Mouse (Mus musculus): ENCODE results near the gene Dop1b. TPM values are rescaled to one million over a fixed set of nuclear protein-coding genes. Genes with fewer than 3 reads are reported as not detected.
"Not testable (repeated sequence)": the region's sequence is repeated elsewhere in the genome, so short reads cannot be mapped to it uniquely, and the experiment has no call there.

Gene Dop1b
- polyA plus RNA-seq, 2 experiments = 11.6 to 11.8 TPM

DNA sequence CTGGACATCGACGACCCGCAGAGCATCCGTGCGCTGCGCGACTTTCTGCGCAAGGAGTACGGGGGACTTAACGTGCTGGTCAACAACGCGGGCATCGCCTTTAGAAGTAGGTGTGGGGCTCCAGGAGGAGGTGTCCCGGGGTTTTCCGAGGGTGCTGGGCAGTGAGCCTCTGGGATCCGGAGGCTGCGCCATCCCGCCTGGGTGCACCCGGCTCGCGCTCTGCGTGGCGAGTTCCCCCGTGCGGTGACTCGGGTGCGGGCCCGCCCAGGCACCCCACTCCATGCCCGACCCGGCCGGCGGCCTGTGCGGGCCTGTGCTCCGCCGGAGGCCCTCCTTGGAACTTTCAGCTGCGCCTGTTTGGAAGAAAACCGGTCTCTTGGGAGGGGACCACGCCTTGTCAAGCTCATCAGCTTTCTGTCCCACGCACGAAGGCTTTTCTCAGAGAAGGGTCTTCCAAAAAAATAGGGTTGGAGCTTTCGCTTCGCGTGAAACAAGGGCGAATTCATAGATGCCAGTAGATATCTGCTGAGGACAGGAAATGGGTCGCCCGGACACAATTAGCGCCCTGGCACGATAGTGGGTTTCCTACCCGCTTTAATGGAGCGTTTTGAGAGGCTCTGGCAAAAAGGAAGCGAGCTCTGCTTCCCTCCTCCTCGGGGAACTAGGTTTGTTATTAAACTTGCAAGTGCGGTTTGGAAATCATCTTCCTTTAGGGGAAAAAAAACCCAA, 28.0 kb upstream of the Dop1b start:
- H3K27me3 ChIP-seq (ENCODE audit: control insufficient read depth, insufficient read depth, low read length) = peaks cover 50% of the 10 kb centered on the region
- no peaks in the 10 kb centered on the region for H3K36me3 ChIP-seq (replicated peaks; ENCODE audit: control insufficient read depth, insufficient read depth, low read depth)
- H3K4me2 ChIP-seq (ENCODE audit: low read depth) = peak overlapping the region; percentile 43
- no peaks in the 10 kb centered on the region for H3K4me1 ChIP-seq (replicated peaks; ENCODE audit: control insufficient read depth in 2 of 2, insufficient read depth in 2 of 2, low read length in 1 of 2)
- no peak overlapping the region for H3K9ac ChIP-seq (replicated peaks)
- under 1% methylated on average over 53 of the region's 53 CpGs for WGBS (ENCODE audit: insufficient replicate concordance)
- no peaks in the 10 kb centered on the region for H3K9me3 ChIP-seq (ENCODE audit: control insufficient read depth, low read length)
- peak overlapping the region; percentile 10 to 17; a peak in 3 of 4 replicates for H3K4me3 ChIP-seq (ENCODE audit: insufficient read depth in 1 of 2, low read depth in 2 of 2, low read length in 2 of 2)
- TF ChIP-seq CTCF (IDR thresholded peaks at IDR 0.05; ENCODE audit: low read depth) (no peak), EP300 (IDR thresholded peaks at IDR 0.05; ENCODE audit: low read depth) (no peak)
- DNase-seq (ENCODE audit: low read depth in 3 of 3, low spot score in 3 of 3) (no peak), ATAC-seq (ENCODE audit: insufficient read depth) (no peak)
- H3K27ac ChIP-seq = no peak overlapping the region

DNA sequence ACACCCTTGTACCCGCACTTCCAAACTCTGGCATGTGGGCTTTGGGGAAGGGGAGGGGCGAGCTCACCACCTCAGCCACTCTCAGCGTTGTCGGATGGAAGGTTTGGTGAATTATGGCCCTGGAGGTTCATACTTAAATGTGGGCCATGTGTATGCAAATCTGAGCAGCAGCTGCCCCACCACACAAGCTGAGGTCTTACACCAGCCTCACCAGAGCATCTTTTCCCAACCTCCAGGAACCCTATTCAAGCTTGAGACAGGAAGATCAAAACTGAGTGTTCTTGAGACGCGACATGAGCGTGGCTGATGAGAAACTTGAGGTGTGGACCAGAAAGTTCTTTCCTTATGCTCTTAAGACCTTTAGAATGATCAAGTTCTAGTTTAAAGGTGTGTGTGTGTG, 27.3 kb upstream of the Dop1b start:
- ATAC-seq (ENCODE audit: insufficient read depth) (no peak), DNase-seq (ENCODE audit: low read depth in 3 of 3, low spot score in 3 of 3) (no peak)
- H3K4me2 ChIP-seq (ENCODE audit: low read depth) = no peak overlapping the region
- H3K27me3 ChIP-seq (ENCODE audit: control insufficient read depth, insufficient read depth, low read length) = peaks cover 50% of the 10 kb centered on the region
- WGBS (ENCODE audit: insufficient replicate concordance) = 30% methylated on average over 7 of the region's 7 CpGs
- no peaks in the 10 kb centered on the region for H3K4me1 ChIP-seq (replicated peaks; ENCODE audit: control insufficient read depth in 2 of 2, insufficient read depth in 2 of 2, low read length in 1 of 2)
- no peak overlapping the region for H3K9ac ChIP-seq (replicated peaks)
- H3K36me3 ChIP-seq (replicated peaks; ENCODE audit: control insufficient read depth, insufficient read depth, low read depth) = no peaks in the 10 kb centered on the region
- H3K27ac ChIP-seq = no peak overlapping the region
- no peak overlapping the region for H3K4me3 ChIP-seq (ENCODE audit: insufficient read depth in 1 of 2, low read depth in 2 of 2, low read length in 2 of 2)
- no peaks in the 10 kb centered on the region for H3K9me3 ChIP-seq (ENCODE audit: control insufficient read depth, low read length)
- TF ChIP-seq CTCF (IDR thresholded peaks at IDR 0.05; ENCODE audit: low read depth) (no peak), EP300 (IDR thresholded peaks at IDR 0.05; ENCODE audit: low read depth) (no peak)

DNA sequence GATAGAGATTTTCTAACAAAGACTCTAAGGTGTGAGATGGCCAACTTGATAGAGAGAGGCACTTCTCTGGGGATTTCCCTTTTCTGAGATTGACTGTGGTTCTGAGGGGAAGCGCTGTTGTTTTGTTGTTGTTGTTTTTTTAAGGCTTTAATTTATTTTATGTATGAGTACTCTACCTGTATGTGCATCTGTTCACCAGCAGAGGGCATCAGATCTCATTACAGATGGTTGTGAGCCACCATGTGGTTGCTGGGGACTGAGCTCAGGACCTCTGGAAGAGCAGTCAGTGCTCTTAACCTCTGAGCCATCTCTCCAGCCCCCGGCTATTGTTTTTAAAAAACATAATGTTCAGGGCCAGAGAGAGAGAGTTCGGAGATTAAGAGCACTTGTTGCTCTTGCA, 25.9 kb upstream of the Dop1b start:
- peaks cover 49% of the 10 kb centered on the region for H3K27me3 ChIP-seq (ENCODE audit: control insufficient read depth, insufficient read depth, low read length)
- ATAC-seq (ENCODE audit: insufficient read depth); H3K4me3 ChIP-seq (ENCODE audit: insufficient read depth in 1 of 2, low read depth in 2 of 2, low read length in 2 of 2); H3K4me1 ChIP-seq (replicated peaks; ENCODE audit: control insufficient read depth in 2 of 2, insufficient read depth in 2 of 2, low read length in 1 of 2); DNase-seq (ENCODE audit: low read depth in 3 of 3, low spot score in 3 of 3); H3K9me3 ChIP-seq (ENCODE audit: control insufficient read depth, low read length); H3K36me3 ChIP-seq (replicated peaks; ENCODE audit: control insufficient read depth, insufficient read depth, low read depth); H3K9ac ChIP-seq (replicated peaks); H3K4me2 ChIP-seq (ENCODE audit: low read depth); H3K27ac ChIP-seq: not testable (repeated sequence)
- WGBS (ENCODE audit: insufficient replicate concordance) = 76% methylated on average over 3 of the region's 3 CpGs
- peak; percentile 51 for TF ChIP-seq CTCF (IDR thresholded peaks at IDR 0.05; ENCODE audit: low read depth)

DNA sequence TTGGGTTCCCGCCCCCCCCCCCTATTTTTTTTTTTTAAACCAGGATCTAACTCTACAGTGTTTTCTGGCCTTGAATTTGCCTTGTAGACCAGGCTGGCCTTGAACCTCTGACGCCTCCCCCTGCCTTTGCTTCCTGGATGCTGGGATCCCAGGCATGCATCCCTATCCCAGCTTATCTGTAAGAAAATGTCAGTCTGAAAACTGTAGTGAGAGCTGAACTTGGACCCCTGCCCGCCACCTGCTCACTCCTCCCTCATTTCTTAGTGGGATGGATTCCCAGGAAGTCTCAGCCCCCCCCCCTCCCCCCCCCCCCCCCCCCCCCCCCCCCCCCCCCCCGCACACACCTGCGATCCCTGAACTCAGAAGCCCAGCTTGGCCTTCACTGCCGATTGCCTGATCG, 25.3 kb upstream of the Dop1b start:
- Histone ChIP-seq H3K36me3 (replicated peaks; ENCODE audit: control insufficient read depth, insufficient read depth, low read depth) (no peaks in the 10 kb centered on the region), H3K4me1 (replicated peaks; ENCODE audit: control insufficient read depth in 2 of 2, insufficient read depth in 2 of 2, low read length in 1 of 2) (no peaks in the 10 kb centered on the region), H3K4me3 (ENCODE audit: insufficient read depth in 1 of 2, low read depth in 2 of 2, low read length in 2 of 2) (no peak overlapping the region), H3K27me3 (ENCODE audit: control insufficient read depth, insufficient read depth, low read length) (peaks cover 43% of the 10 kb centered on the region), H3K4me2 (ENCODE audit: low read depth) (no peak overlapping the region), H3K27ac (no peak overlapping the region), H3K9me3 (ENCODE audit: control insufficient read depth, low read length) (no peaks in the 10 kb centered on the region), H3K9ac (replicated peaks) (no peak overlapping the region)
- ATAC-seq (ENCODE audit: insufficient read depth) (no peak), DNase-seq (ENCODE audit: low read depth in 3 of 3, low spot score in 3 of 3) (no peak)
- TF ChIP-seq CTCF (IDR thresholded peaks at IDR 0.05; ENCODE audit: low read depth) = no peak
- no peak for TF ChIP-seq EP300 (IDR thresholded peaks at IDR 0.05; ENCODE audit: low read depth)
- WGBS (ENCODE audit: insufficient replicate concordance) = 62% methylated on average over 5 of the region's 7 CpGs

DNA sequence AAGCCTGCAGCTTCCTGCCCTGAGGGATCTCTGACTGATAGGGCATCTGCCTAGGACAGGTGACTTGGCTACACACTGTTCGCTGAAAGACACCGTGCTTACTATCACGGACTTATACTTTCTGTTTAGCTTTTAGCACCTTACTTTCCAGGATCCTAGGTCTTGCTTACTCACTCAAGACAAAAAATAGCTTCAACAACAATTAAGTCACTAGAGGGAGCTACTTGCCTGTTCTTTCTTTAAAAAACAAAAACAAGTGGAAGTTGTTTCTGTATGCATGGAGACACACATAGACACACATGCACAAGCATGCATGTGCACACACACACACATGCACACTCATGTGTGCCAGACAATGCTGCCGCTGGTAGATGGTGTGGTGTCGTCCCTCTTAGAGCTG, 24.8 kb upstream of the Dop1b start:
- Histone ChIP-seq H3K4me2 (ENCODE audit: low read depth) (peak overlapping the region; percentile 29; the same call in 1 of the 2 replicates), H3K27ac (no peak overlapping the region), H3K9ac (replicated peaks) (no peak overlapping the region), H3K4me1 (replicated peaks; ENCODE audit: control insufficient read depth in 2 of 2, insufficient read depth in 2 of 2, low read length in 1 of 2) (no peaks in the 10 kb centered on the region), H3K27me3 (ENCODE audit: control insufficient read depth, insufficient read depth, low read length) (peaks cover 37% of the 10 kb centered on the region), H3K36me3 (replicated peaks; ENCODE audit: control insufficient read depth, insufficient read depth, low read depth) (no peaks in the 10 kb centered on the region), H3K4me3 (ENCODE audit: insufficient read depth in 1 of 2, low read depth in 2 of 2, low read length in 2 of 2) (no peak overlapping the region), H3K9me3 (ENCODE audit: control insufficient read depth, low read length) (no peaks in the 10 kb centered on the region)
- ATAC-seq (ENCODE audit: insufficient read depth) = no peak
- peak in 2 of 3 experiments; percentile 25 to 26 for DNase-seq (ENCODE audit: low read depth in 3 of 3, low spot score in 3 of 3)
- WGBS (ENCODE audit: insufficient replicate concordance) = 27% methylated on average over 5 of the region's 5 CpGs
- peak; percentile 37; the same call in 1 of the 2 replicates for TF ChIP-seq CTCF (IDR thresholded peaks at IDR 0.05; ENCODE audit: low read depth)
- TF ChIP-seq EP300 (IDR thresholded peaks at IDR 0.05; ENCODE audit: low read depth) = no peak

All from liver, embryonic 14.5 days (tissue).